Mouse (Mus musculus): ENCODE measurements around the gene Gcnt1. TPM values are rescaled to one million over a fixed set of nuclear protein-coding genes. Genes with fewer than 3 reads are reported as not detected.

Gcnt1 gene
- 0.07 and 0.14 TPM in 2 replicates for polyA plus RNA-seq (2012)

- Histone ChIP-seq H3K36me3 (ENCODE audit: control insufficient read depth) (no peaks in the 10 kb centered on the region), H3K27me3 (ENCODE audit: control insufficient read depth) (no peaks in the 10 kb centered on the region), H3K4me3 (replicated peaks) (no peak within 1 kb of the TSS), H3K4me1 (ENCODE audit: control insufficient read depth) (peaks cover 6% of the 10 kb centered on the region), H3K9me3 (ENCODE audit: control insufficient read depth, low read length) (no peaks in the 10 kb centered on the region)
- TF ChIP-seq TAL1 (IDR thresholded peaks at IDR 0.05; ENCODE audit: low read length) (no peak), GATA1 (IDR thresholded peaks at IDR 0.05; ENCODE audit: low read length) (no peak)
These were observed at the start of gene Gcnt1 for GRCm38 (mm10) chr19:17372701-17373100. Gcnt1 (minus strand) TSS chr19:17372844.

- Histone ChIP-seq H3K27me3 (ENCODE audit: control insufficient read depth) (no peaks in the 10 kb centered on the region), H3K9me3 (ENCODE audit: control insufficient read depth, low read length) (no peaks in the 10 kb centered on the region), H3K36me3 (ENCODE audit: control insufficient read depth) (no peaks in the 10 kb centered on the region), H3K4me3 (replicated peaks) (no peak overlapping the region), H3K4me1 (ENCODE audit: control insufficient read depth) (no peaks in the 10 kb centered on the region)
- TF ChIP-seq TAL1 (IDR thresholded peaks at IDR 0.05; ENCODE audit: low read length): no peak
- TF ChIP-seq GATA1 (IDR thresholded peaks at IDR 0.05; ENCODE audit: low read length): no peak
These were observed 45.2 kb upstream of the Gcnt1 start for GRCm38 (mm10) chr19:17417855-17418254.

- H3K4me1 ChIP-seq (ENCODE audit: control insufficient read depth): peaks cover 10% of the 10 kb centered on the region
- no peak for TF ChIP-seq GATA1 (IDR thresholded peaks at IDR 0.05; ENCODE audit: low read length)
- TF ChIP-seq TAL1 (IDR thresholded peaks at IDR 0.05; ENCODE audit: low read length): no peak
- no peak overlapping the region for H3K4me3 ChIP-seq (replicated peaks)
- H3K36me3 ChIP-seq (ENCODE audit: control insufficient read depth): no peaks in the 10 kb centered on the region
- no peaks in the 10 kb centered on the region for H3K27me3 ChIP-seq (ENCODE audit: control insufficient read depth)
- no peaks in the 10 kb centered on the region for H3K9me3 ChIP-seq (ENCODE audit: control insufficient read depth, low read length)
These were observed 40.3 kb upstream of the Gcnt1 start for GRCm38 (mm10) chr19:17412915-17413459.

- Histone ChIP-seq H3K27me3 (ENCODE audit: control insufficient read depth) (no peaks in the 10 kb centered on the region), H3K4me1 (ENCODE audit: control insufficient read depth) (peaks cover 24% of the 10 kb centered on the region), H3K9me3 (ENCODE audit: control insufficient read depth, low read length) (peaks cover 6% of the 10 kb centered on the region), H3K36me3 (ENCODE audit: control insufficient read depth) (no peaks in the 10 kb centered on the region), H3K4me3 (replicated peaks) (no peak overlapping the region)
- TF ChIP-seq TAL1 (IDR thresholded peaks at IDR 0.05; ENCODE audit: low read length): no peak
- no peak for TF ChIP-seq GATA1 (IDR thresholded peaks at IDR 0.05; ENCODE audit: low read length)
These were observed 37.9 kb upstream of the Gcnt1 start for GRCm38 (mm10) chr19:17410465-17411065.

- Histone ChIP-seq H3K4me1 (ENCODE audit: control insufficient read depth) (peaks cover 24% of the 10 kb centered on the region), H3K27me3 (ENCODE audit: control insufficient read depth) (no peaks in the 10 kb centered on the region), H3K9me3 (ENCODE audit: control insufficient read depth, low read length) (peaks cover 6% of the 10 kb centered on the region), H3K36me3 (ENCODE audit: control insufficient read depth) (no peaks in the 10 kb centered on the region), H3K4me3 (replicated peaks) (no peak overlapping the region)
- no peak for TF ChIP-seq TAL1 (IDR thresholded peaks at IDR 0.05; ENCODE audit: low read length)
These were observed 36.7 kb upstream of the Gcnt1 start for GRCm38 (mm10) chr19:17409351-17409750.

- Histone ChIP-seq H3K4me3 (replicated peaks) (no peak overlapping the region), H3K27me3 (ENCODE audit: control insufficient read depth) (no peaks in the 10 kb centered on the region), H3K9me3 (ENCODE audit: control insufficient read depth, low read length) (peaks cover 6% of the 10 kb centered on the region), H3K4me1 (ENCODE audit: control insufficient read depth) (peaks cover 24% of the 10 kb centered on the region), H3K36me3 (ENCODE audit: control insufficient read depth) (no peaks in the 10 kb centered on the region)
- no peak for TF ChIP-seq TAL1 (IDR thresholded peaks at IDR 0.05; ENCODE audit: low read length)
- no peak for TF ChIP-seq GATA1 (IDR thresholded peaks at IDR 0.05; ENCODE audit: low read length)
These were observed 35.9 kb upstream of the Gcnt1 start for GRCm38 (mm10) chr19:17408591-17408990.

- Histone ChIP-seq H3K4me1 (ENCODE audit: control insufficient read depth) (peaks cover 24% of the 10 kb centered on the region), H3K9me3 (ENCODE audit: control insufficient read depth, low read length) (peaks cover 6% of the 10 kb centered on the region), H3K36me3 (ENCODE audit: control insufficient read depth) (no peaks in the 10 kb centered on the region), H3K27me3 (ENCODE audit: control insufficient read depth) (no peaks in the 10 kb centered on the region), H3K4me3 (replicated peaks) (no peak overlapping the region)
- no peak for TF ChIP-seq TAL1 (IDR thresholded peaks at IDR 0.05; ENCODE audit: low read length)
These were observed 34.2 kb upstream of the Gcnt1 start for GRCm38 (mm10) chr19:17406823-17407222.

- H3K4me1 ChIP-seq (ENCODE audit: control insufficient read depth): peaks cover 14% of the 10 kb centered on the region
- no peak overlapping the region for H3K4me3 ChIP-seq (replicated peaks)
- no peak for TF ChIP-seq GATA1 (IDR thresholded peaks at IDR 0.05; ENCODE audit: low read length)
- no peak for TF ChIP-seq TAL1 (IDR thresholded peaks at IDR 0.05; ENCODE audit: low read length)
- peaks cover 34% of the 10 kb centered on the region for H3K36me3 ChIP-seq (ENCODE audit: control insufficient read depth)
- peaks cover 6% of the 10 kb centered on the region for H3K9me3 ChIP-seq (ENCODE audit: control insufficient read depth, low read length)
- no peaks in the 10 kb centered on the region for H3K27me3 ChIP-seq (ENCODE audit: control insufficient read depth)
These were observed 30.5 kb upstream of the Gcnt1 start for GRCm38 (mm10) chr19:17403175-17403574.

GRCm38 (mm10) chr19:17400571-17400970 is 27.9 kb upstream of the Gcnt1 start:
- Histone ChIP-seq H3K9me3 (ENCODE audit: control insufficient read depth, low read length) (no peaks in the 10 kb centered on the region), H3K4me3 (replicated peaks) (no peak overlapping the region), H3K36me3 (ENCODE audit: control insufficient read depth) (peaks cover 58% of the 10 kb centered on the region), H3K27me3 (ENCODE audit: control insufficient read depth) (no peaks in the 10 kb centered on the region), H3K4me1 (ENCODE audit: control insufficient read depth) (peaks cover 18% of the 10 kb centered on the region)
- no peak for TF ChIP-seq GATA1 (IDR thresholded peaks at IDR 0.05; ENCODE audit: low read length)
- TF ChIP-seq TAL1 (IDR thresholded peaks at IDR 0.05; ENCODE audit: low read length): no peak

GRCm38 (mm10) chr19:17399965-17400364 is 27.3 kb upstream of the Gcnt1 start:
- H3K4me3 ChIP-seq (replicated peaks): no peak overlapping the region
- H3K4me1 ChIP-seq (ENCODE audit: control insufficient read depth): peaks cover 23% of the 10 kb centered on the region
- no peaks in the 10 kb centered on the region for H3K9me3 ChIP-seq (ENCODE audit: control insufficient read depth, low read length)
- TF ChIP-seq GATA1 (IDR thresholded peaks at IDR 0.05; ENCODE audit: low read length): no peak
- no peak for TF ChIP-seq TAL1 (IDR thresholded peaks at IDR 0.05; ENCODE audit: low read length)
- no peaks in the 10 kb centered on the region for H3K27me3 ChIP-seq (ENCODE audit: control insufficient read depth)
- peaks cover 64% of the 10 kb centered on the region for H3K36me3 ChIP-seq (ENCODE audit: control insufficient read depth)

All from erythroblast, embryonic 14.5 days (primary cell).